In the genomic region with DNA sequence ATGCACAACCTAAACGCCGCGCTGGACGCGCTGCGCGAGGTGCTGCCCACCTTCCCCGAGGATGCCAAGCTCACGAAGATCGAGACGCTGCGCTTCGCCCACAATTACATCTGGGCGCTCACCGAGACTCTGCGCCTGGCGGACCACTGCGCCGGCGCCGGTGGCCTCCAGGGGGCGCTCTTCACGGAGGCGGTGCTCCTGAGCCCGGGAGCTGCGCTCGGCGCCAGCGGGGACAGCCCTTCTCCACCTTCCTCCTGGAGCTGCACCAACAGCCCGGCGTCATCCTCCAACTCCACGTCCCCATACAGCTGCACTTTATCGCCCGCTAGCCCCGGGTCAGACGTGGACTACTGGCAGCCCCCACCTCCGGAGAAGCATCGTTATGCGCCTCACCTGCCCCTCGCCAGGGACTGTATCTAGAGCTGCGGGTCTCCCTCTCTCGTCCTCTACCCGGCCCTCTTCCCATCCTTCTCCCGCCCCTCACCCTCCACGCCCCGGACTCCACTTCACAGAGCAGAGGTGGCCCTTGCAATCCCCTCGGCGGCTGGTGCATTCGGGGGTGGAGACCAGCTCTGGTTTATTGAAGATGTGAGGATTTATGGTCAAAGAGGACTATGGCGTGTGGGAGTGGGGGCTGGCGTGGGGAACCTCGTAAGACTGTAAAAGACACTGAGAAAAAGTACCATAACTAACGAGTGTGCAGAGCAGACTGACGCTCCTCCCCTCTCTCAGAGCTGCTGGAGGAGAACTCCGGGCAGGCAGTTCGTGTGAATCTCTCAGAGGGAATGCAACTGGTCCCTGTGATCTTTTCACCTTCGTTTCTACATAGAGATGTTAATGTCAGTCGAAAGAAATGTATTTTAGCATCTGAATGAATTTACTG, we compare ENCODE assay signal across 8 mouse cellular contexts. TPM values are rescaled to one million over a fixed set of nuclear protein-coding genes. Genes with fewer than 3 reads are reported as not detected.
DNase-seq lines count a peak whose midpoint lies in the region; ATAC-seq and TF ChIP-seq lines count a peak whose summit lies in the region.

No protein-coding gene starts in this region.

- peak; percentile 96 for TF ChIP-seq CTCF in C2C12 (IDR thresholded peaks at IDR 0.05; ENCODE audit: control insufficient read depth, insufficient read depth, insufficient read length)

- H3K4me1 ChIP-seq in embryonic facial prominence, embryonic 11.5 days (ENCODE audit: control insufficient read depth, insufficient read depth, low read length) = peaks cover 7% of the 10 kb centered on the region
- H3K4me1 ChIP-seq in heart, embryonic 10.5 days = peaks cover 25% of the 10 kb centered on the region
- H3K4me1 ChIP-seq in kidney, embryonic 14.5 days (ENCODE audit: control insufficient read depth, insufficient read depth, low read length) = peaks cover 19% of the 10 kb centered on the region
- peaks cover 16% of the 10 kb centered on the region for H3K4me1 ChIP-seq in liver, embryonic 11.5 days (replicated peaks; ENCODE audit: control insufficient read depth, insufficient read depth, low read length)

- WGBS in embryonic facial prominence, embryonic 11.5 days = under 1% methylated on average over 56 of the region's 58 CpGs
- WGBS in heart, embryonic 10.5 days = under 1% methylated on average over 58 of the region's 58 CpGs
- WGBS in kidney, embryonic 14.5 days = under 1% methylated on average over 56 of the region's 58 CpGs
- WGBS in liver, embryonic 11.5 days = 2% methylated on average over 58 of the region's 58 CpGs

- H3K79me3 ChIP-seq in C2C12 (ENCODE audit: low read depth) = no peaks in the 10 kb centered on the region

- H3K4me2 ChIP-seq in embryonic facial prominence, embryonic 11.5 days (ENCODE audit: low read depth, low read length) = peak overlapping the region; percentile 64
- peak overlapping the region; percentile 59 for H3K4me2 ChIP-seq in kidney, embryonic 14.5 days (replicated peaks; ENCODE audit: low read depth, low read length)
- peak overlapping the region; percentile 55 for H3K4me2 ChIP-seq in liver, embryonic 11.5 days
- H3K4me2 ChIP-seq in myocyte (ENCODE audit: low read depth) = peak overlapping the region; percentile 87

- peak overlapping the region; percentile 34; the same call in 1 of the 2 replicates for H3K9ac ChIP-seq in embryonic facial prominence, embryonic 11.5 days (replicated peaks; ENCODE audit: low read length)
- H3K9ac ChIP-seq in kidney, embryonic 14.5 days (ENCODE audit: low read depth, low read length) = no peak overlapping the region
- H3K9ac ChIP-seq in liver, embryonic 11.5 days (ENCODE audit: low read depth, low read length) = no peak overlapping the region

- no peaks in the 10 kb centered on the region for H3K79me2 ChIP-seq in C2C12 (ENCODE audit: control insufficient read depth, insufficient read depth)
- H3K79me2 ChIP-seq in myocyte (ENCODE audit: control insufficient read depth, insufficient read depth) = no peaks in the 10 kb centered on the region

- no peaks in the 10 kb centered on the region for H3K36me3 ChIP-seq in C2C12 (ENCODE audit: control insufficient read depth, insufficient read depth)
- H3K36me3 ChIP-seq in embryonic facial prominence, embryonic 11.5 days (replicated peaks; ENCODE audit: control insufficient read depth, insufficient read depth, low read depth, low read length) = no peaks in the 10 kb centered on the region
- H3K36me3 ChIP-seq in heart, embryonic 10.5 days = no peaks in the 10 kb centered on the region
- H3K36me3 ChIP-seq in kidney, embryonic 14.5 days (ENCODE audit: control insufficient read depth, insufficient read depth, low read length) = no peaks in the 10 kb centered on the region
- H3K36me3 ChIP-seq in liver, embryonic 11.5 days (ENCODE audit: control insufficient read depth, insufficient read depth, low read length) = no peaks in the 10 kb centered on the region
- H3K36me3 ChIP-seq in myocyte (ENCODE audit: control insufficient read depth, insufficient read depth) = no peaks in the 10 kb centered on the region
- no peaks in the 10 kb centered on the region for H3K36me3 ChIP-seq in splenic B cell, adult 2 months (ENCODE audit: control insufficient read depth, insufficient read depth, low read length, poor library complexity, severe bottlenecking)

- H3K9me3 ChIP-seq in embryonic facial prominence, embryonic 11.5 days (replicated peaks; ENCODE audit: control insufficient read depth, low read length) = no peaks in the 10 kb centered on the region
- no peaks in the 10 kb centered on the region for H3K9me3 ChIP-seq in heart, embryonic 10.5 days
- H3K9me3 ChIP-seq in kidney, embryonic 14.5 days (ENCODE audit: control insufficient read depth, low read length) = no peaks in the 10 kb centered on the region
- no peaks in the 10 kb centered on the region for H3K9me3 ChIP-seq in liver, embryonic 11.5 days (ENCODE audit: control insufficient read depth, low read length)

- H3K4me3 ChIP-seq in C2C12 (ENCODE audit: insufficient read depth, poor library complexity, severe bottlenecking) = no peak overlapping the region
- peak overlapping the region; percentile 36 for H3K4me3 ChIP-seq in embryonic facial prominence, embryonic 11.5 days (ENCODE audit: low read depth, low read length)
- H3K4me3 ChIP-seq in heart, embryonic 10.5 days = peak overlapping the region; percentile 61
- peak overlapping the region; percentile 28 for H3K4me3 ChIP-seq in kidney, embryonic 14.5 days (ENCODE audit: low read length)
- peak overlapping the region; percentile 42 for H3K4me3 ChIP-seq in liver, embryonic 11.5 days (ENCODE audit: low read depth, low read length)
- no peak overlapping the region for H3K4me3 ChIP-seq in myocyte

- no peak for TF ChIP-seq POLR2A in myocyte (IDR thresholded peaks at IDR 0.05; ENCODE audit: insufficient read length, low read depth)

- H3ac ChIP-seq in C2C12 (ENCODE audit: control insufficient read depth, insufficient read length, low read depth) (no peak overlapping the region), myocyte (ENCODE audit: control insufficient read depth, insufficient read length) (no peak overlapping the region)

- peaks cover 38% of the 10 kb centered on the region for H3K27me3 ChIP-seq in C2C12 (ENCODE audit: control insufficient read depth, insufficient read depth, insufficient read length)
- peaks cover 70% of the 10 kb centered on the region for H3K27me3 ChIP-seq in embryonic facial prominence, embryonic 11.5 days (ENCODE audit: control insufficient read depth, insufficient read depth, low read length)
- peaks cover 99% of the 10 kb centered on the region for H3K27me3 ChIP-seq in heart, embryonic 10.5 days (ENCODE audit: insufficient read depth, poor library complexity, severe bottlenecking)
- peaks cover 91% of the 10 kb centered on the region for H3K27me3 ChIP-seq in kidney, embryonic 14.5 days (ENCODE audit: control insufficient read depth, insufficient read depth, low read length)
- H3K27me3 ChIP-seq in liver, embryonic 11.5 days (replicated peaks; ENCODE audit: control insufficient read depth, insufficient read depth, low read length) = peaks cover 96% of the 10 kb centered on the region
- peaks cover 48% of the 10 kb centered on the region for H3K27me3 ChIP-seq in myocyte (ENCODE audit: control insufficient read depth, insufficient read depth, insufficient read length)
- H3K27me3 ChIP-seq in splenic B cell, adult 2 months (ENCODE audit: control insufficient read depth, insufficient read depth, low read length, poor library complexity, severe bottlenecking) = peaks cover 4% of the 10 kb centered on the region; the same call in 1 of the 2 replicates

- ATAC-seq in embryonic facial prominence, embryonic 11.5 days (replicated peaks; ENCODE audit: insufficient number of reproducible peaks, low FRiP score, low TSS enrichment, low read depth) = peak; percentile 72
- peak; percentile 84 for ATAC-seq in kidney, embryonic 14.5 days (ENCODE audit: low FRiP score, low TSS enrichment)
- ATAC-seq in liver, embryonic 11.5 days (replicated peaks; ENCODE audit: low FRiP score) = peak; percentile 79

- DNase-seq in adrenal gland, postnatal 36 days = peak; percentile 81 to 88
- peak; percentile 90 for DNase-seq in embryonic facial prominence, embryonic 11.5 days (ENCODE audit: low spot score)
- peak; percentile 89 for DNase-seq in heart, embryonic 10.5 days (ENCODE audit: low spot score)
- DNase-seq in liver, embryonic 11.5 days (ENCODE audit: low spot score) = peak; percentile 84
- peak; percentile 78 for DNase-seq in splenic B cell, adult 2 months (ENCODE audit: low read depth, low spot score)

- no peak overlapping the region for H3K27ac ChIP-seq in embryonic facial prominence, embryonic 11.5 days (replicated peaks; ENCODE audit: low read depth, low read length)
- no peak overlapping the region for H3K27ac ChIP-seq in heart, embryonic 10.5 days
- H3K27ac ChIP-seq in kidney, embryonic 14.5 days (ENCODE audit: low read depth, low read length) = no peak overlapping the region
- no peak overlapping the region for H3K27ac ChIP-seq in liver, embryonic 11.5 days (ENCODE audit: low read depth, low read length)

TF ChIP-seq in C2C12, 6 proteins besides CTCF, POLR2A, EP300 and RAD21:
- TF ChIP-seq USF1 (IDR thresholded peaks at IDR 0.05; ENCODE audit: low read depth) (no peak), MYOD1 (IDR thresholded peaks at IDR 0.05; ENCODE audit: control insufficient read depth, insufficient read length, low read depth) (no peak), FOSL1 (IDR thresholded peaks at IDR 0.05; ENCODE audit: insufficient read depth, low read length, poor library complexity, severe bottlenecking) (no peak), MYOG (IDR thresholded peaks at IDR 0.05; ENCODE audit: control insufficient read depth, extremely low read depth, insufficient read length) (no peak), MAX (IDR thresholded peaks at IDR 0.05) (no peak), CEBPB (IDR thresholded peaks at IDR 0.05; ENCODE audit: low read depth) (no peak)

TF ChIP-seq in myocyte, 11 proteins besides CTCF, POLR2A, EP300 and RAD21 (continues in another document):
- TF ChIP-seq MYOG (IDR thresholded peaks at IDR 0.05; ENCODE audit: control insufficient read depth in 1 of 3, insufficient read depth in 1 of 3, insufficient read length in 2 of 3, low read depth in 2 of 3) (no peak), CEBPB (IDR thresholded peaks at IDR 0.05; ENCODE audit: insufficient read depth, poor library complexity, severe bottlenecking) (no peak), MAX (IDR thresholded peaks at IDR 0.05; ENCODE audit: low read depth) (no peak), TCF3 (IDR thresholded peaks at IDR 0.05; ENCODE audit: insufficient read length, low read depth) (no peak), REST (IDR thresholded peaks at IDR 0.05; ENCODE audit: insufficient read depth, insufficient read length) (no peak), USF1 (IDR thresholded peaks at IDR 0.05; ENCODE audit: low read depth) (no peak)

RNA-seq across cellular contexts. Expression of a gene that starts 1.4 kb away (rescaled TPM):
- not detected for polyA plus RNA-seq in C2C12 (2012; fragmentation: generic; extraction: Trizol)
- total RNA-seq in adrenal gland, postnatal 36 days (2021) = not detected
- 3.5 and 9.5 TPM in 2 replicates for polyA plus RNA-seq in embryonic facial prominence, embryonic 11.5 days (2014; fragmentation: Nextera tagmentation; extraction: Ambion mirVana)
- polyA plus RNA-seq in heart, embryonic 10.5 days (2016; fragmentation: Nextera tagmentation; extraction: Ambion mirVana) = 0.25 and 0.26 TPM in 2 replicates
- not detected in 2 replicates for polyA plus RNA-seq in kidney, embryonic 14.5 days (2014; fragmentation: Nextera tagmentation; extraction: Ambion mirVana)
- not detected in 2 replicates for polyA plus RNA-seq in liver, embryonic 11.5 days (2014; fragmentation: Nextera tagmentation; extraction: Ambion mirVana)
- polyA plus RNA-seq in myocyte (2012; fragmentation: generic; extraction: Trizol) = not detected

Comparison
In these comparisons a context has a peak if more than half of its experiments do, and no peak if none do; other contexts are left out.
1. H3K4me3 ChIP-seq: peak in embryonic facial prominence, embryonic 11.5 days (single experiment), heart, embryonic 10.5 days (single experiment), kidney, embryonic 14.5 days (single experiment) and liver, embryonic 11.5 days (single experiment); none in C2C12 (single experiment) and myocyte (single experiment).
2. Peak in every context shown above with its lines, with median percentiles within 50 percentile points of each other: DNase-seq, ATAC-seq and H3K4me2 ChIP-seq.